Mouse (Mus musculus) right cerebral cortex, postnatal 25 days (tissue): ENCODE measurements around the gene Lrmda.

Experiments used
- DNase-seq: peaks from one replicate; pipeline ENCODE4 v3.0.0; 2022

The Lrmda gene

GRCm38 (mm10) chr14:22105855-22106254 lies 86.3 kb downstream of the Lrmda start:
- DNase-seq: no peak

GRCm38 (mm10) chr14:22106777-22107176 lies 87.3 kb downstream of the Lrmda start:
- no peak for DNase-seq

GRCm38 (mm10) chr14:22109423-22109822 lies 89.9 kb downstream of the Lrmda start:
- DNase-seq: no peak

- DNase-seq: no peak
These were observed 94.2 kb downstream of the Lrmda start for GRCm38 (mm10) chr14:22113463-22114361.

GRCm38 (mm10) chr14:22114651-22115351 lies 95.3 kb downstream of the Lrmda start:
- DNase-seq: no peak

- DNase-seq: no peak
These were observed 98.6 kb downstream of the Lrmda start for GRCm38 (mm10) chr14:22118096-22118495.

- no peak for DNase-seq
These were observed 99.0 kb downstream of the Lrmda start for GRCm38 (mm10) chr14:22118512-22118911.

GRCm38 (mm10) chr14:22126276-22126675 lies 106.8 kb downstream of the Lrmda start:
- no peak for DNase-seq

GRCm38 (mm10) chr14:22126859-22127258 lies 107.3 kb downstream of the Lrmda start:
- no peak for DNase-seq

- DNase-seq: no peak
These were observed 111.6 kb downstream of the Lrmda start for GRCm38 (mm10) chr14:22130950-22131585.

- DNase-seq: no peak
These were observed 119.8 kb downstream of the Lrmda start for GRCm38 (mm10) chr14:22139281-22139680.

- no peak for DNase-seq
These were observed 124.5 kb downstream of the Lrmda start for GRCm38 (mm10) chr14:22144014-22144413.

- no peak for DNase-seq
These were observed 126.4 kb downstream of the Lrmda start for GRCm38 (mm10) chr14:22145863-22146262.

- DNase-seq: no peak
These were observed 127.1 kb downstream of the Lrmda start for GRCm38 (mm10) chr14:22146508-22147044.

GRCm38 (mm10) chr14:22147341-22148024 lies 128.0 kb downstream of the Lrmda start:
- no peak for DNase-seq

GRCm38 (mm10) chr14:22152701-22153100 lies 133.2 kb downstream of the Lrmda start:
- no peak for DNase-seq

- no peak for DNase-seq
These were observed 134.6 kb downstream of the Lrmda start for GRCm38 (mm10) chr14:22154096-22154495.

GRCm38 (mm10) chr14:22155034-22155433 lies 135.5 kb downstream of the Lrmda start:
- no peak for DNase-seq

GRCm38 (mm10) chr14:22155512-22156026 lies 136.1 kb downstream of the Lrmda start:
- DNase-seq: no peak

- DNase-seq: no peak
These were observed 137.5 kb downstream of the Lrmda start for GRCm38 (mm10) chr14:22156991-22157390.

GRCm38 (mm10) chr14:22161416-22161815 lies 141.9 kb downstream of the Lrmda start:
- DNase-seq: no peak

GRCm38 (mm10) chr14:22167285-22167684 lies 147.8 kb downstream of the Lrmda start:
- no peak for DNase-seq
